Mouse (Mus musculus): ENCODE measurements around the gene Sh3pxd2a. TPM values are rescaled to one million over a fixed set of nuclear protein-coding genes. Genes with fewer than 3 reads are reported as not detected.

Sh3pxd2a gene
- polyA plus RNA-seq, 1 experiment = 13.4 TPM

DNA sequence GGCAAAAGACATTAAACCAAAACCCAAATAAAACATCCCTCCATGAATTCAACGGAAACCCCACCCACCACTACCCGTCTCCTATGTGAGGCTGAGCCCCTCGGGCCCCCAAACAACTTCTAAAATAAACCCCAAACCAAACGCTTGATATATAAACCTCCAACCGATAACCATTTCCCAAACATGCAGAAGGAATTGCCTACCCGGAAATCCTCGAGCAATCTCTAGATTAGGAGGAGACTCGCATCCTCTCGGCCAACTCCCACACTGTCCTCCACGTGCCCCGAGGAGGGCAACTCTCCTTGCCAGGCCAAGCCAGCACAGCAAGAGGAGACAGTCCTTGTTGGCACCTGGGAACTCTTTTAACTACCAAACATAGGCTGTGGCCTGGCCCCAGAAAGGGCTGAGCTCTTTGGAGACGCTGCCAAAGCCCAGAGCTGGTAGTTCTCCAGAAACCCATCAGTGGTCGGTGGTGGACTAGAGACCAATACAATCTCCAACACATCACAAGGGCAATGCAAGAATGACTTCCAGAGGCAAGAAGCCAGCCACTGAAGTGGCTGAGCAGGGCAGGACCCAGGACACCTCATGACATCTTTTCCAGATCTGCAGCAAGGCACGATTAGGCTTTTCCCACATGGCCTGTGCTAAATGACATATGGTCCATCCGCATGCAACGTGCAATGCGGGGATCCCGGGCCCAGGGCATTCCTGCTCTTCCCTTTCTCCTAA lies 198.0 kb downstream of the Sh3pxd2a start:
- H3K27ac ChIP-seq (ENCODE audit: insufficient read depth, low read length) = no peak overlapping the region

DNA sequence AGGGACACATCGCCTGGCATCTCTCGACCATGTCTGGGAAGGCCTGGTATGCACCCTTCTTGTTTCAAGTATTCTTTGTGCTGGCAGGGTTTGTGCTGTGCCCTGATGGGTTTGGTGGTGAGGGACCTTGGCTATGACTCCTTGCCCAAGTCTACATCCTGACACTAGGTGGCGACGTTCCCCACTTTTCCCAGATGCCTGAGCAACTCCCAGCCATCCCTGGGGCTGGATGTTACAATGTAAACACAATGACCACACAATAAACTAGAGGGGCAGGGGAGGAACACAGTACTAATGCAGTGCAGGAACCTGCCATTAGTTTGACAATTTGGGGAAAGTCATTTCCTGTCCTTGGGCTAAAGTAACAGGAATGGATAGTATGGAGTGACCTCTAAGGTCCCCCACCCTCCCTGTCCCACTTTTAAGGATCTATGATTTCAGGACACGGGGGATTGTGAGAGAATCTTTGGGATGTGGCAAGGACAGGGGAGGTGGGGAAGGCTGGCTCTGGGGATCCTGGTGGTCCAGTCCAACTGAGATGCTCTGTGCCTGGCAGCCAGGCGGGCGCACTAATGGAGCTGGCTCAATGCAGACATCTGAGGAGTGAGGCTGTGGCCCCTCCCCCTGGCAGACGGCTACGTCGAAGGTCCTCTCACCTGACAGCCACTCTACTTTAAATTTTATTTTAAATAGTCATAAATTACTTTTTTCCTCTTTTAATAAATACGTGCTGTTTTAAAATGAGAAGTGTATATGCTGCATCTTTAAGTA lies 199.7 kb downstream of the Sh3pxd2a start:
- Histone ChIP-seq H3K4me1 (ENCODE audit: control insufficient read depth, insufficient read depth, low read length) (peaks cover 3% of the 10 kb centered on the region; the same call in 1 of the 2 replicates), H3K4me3 (ENCODE audit: insufficient read depth, low read length) (no peak overlapping the region), H3K27ac (ENCODE audit: insufficient read depth, low read length) (no peak overlapping the region)
- TF ChIP-seq POLR2A (IDR thresholded peaks at IDR 0.05; ENCODE audit: extremely low read depth, insufficient read depth, low read length) (no peak), CTCF (IDR thresholded peaks at IDR 0.05; ENCODE audit: extremely low read depth, insufficient read depth, low read length) (peak; percentile 93)

More for the DNA sequence above, 198.0 kb downstream of the Sh3pxd2a start:
- TF ChIP-seq POLR2A (IDR thresholded peaks at IDR 0.05; ENCODE audit: extremely low read depth, insufficient read depth, low read length) = no peak
- no peak for TF ChIP-seq CTCF (IDR thresholded peaks at IDR 0.05; ENCODE audit: extremely low read depth, insufficient read depth, low read length)
- H3K4me1 ChIP-seq (ENCODE audit: control insufficient read depth, insufficient read depth, low read length) = peaks cover 3% of the 10 kb centered on the region; the same call in 1 of the 2 replicates
- no peak overlapping the region for H3K4me3 ChIP-seq (ENCODE audit: insufficient read depth, low read length)

DNA sequence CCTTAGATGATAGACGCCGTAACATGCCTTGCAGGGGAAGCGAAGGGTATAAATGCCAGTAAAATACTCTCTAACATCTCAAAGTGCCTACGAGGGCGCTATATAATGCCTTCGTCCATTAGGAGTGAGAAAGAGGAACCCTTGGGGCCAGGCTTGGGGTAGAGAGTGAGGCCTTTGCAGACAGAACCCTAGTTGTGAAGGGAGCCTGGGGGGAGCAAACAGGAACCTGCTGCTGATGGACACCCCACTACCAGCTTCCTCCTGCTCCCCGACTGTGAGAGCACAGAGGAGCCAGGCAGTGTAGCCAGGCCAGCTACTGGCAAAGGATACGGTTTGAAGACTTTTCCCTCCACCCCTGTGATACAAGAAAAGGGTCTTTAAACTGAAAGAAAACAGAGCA lies 200.6 kb downstream of the Sh3pxd2a start:
- H3K4me3 ChIP-seq (ENCODE audit: insufficient read depth, low read length) = no peak overlapping the region
- no peak overlapping the region for H3K27ac ChIP-seq (ENCODE audit: insufficient read depth, low read length)
- TF ChIP-seq CTCF (IDR thresholded peaks at IDR 0.05; ENCODE audit: extremely low read depth, insufficient read depth, low read length) (no peak), POLR2A (IDR thresholded peaks at IDR 0.05; ENCODE audit: extremely low read depth, insufficient read depth, low read length) (no peak)
- peaks cover 3% of the 10 kb centered on the region; the same call in 1 of the 2 replicates for H3K4me1 ChIP-seq (ENCODE audit: control insufficient read depth, insufficient read depth, low read length)

DNA sequence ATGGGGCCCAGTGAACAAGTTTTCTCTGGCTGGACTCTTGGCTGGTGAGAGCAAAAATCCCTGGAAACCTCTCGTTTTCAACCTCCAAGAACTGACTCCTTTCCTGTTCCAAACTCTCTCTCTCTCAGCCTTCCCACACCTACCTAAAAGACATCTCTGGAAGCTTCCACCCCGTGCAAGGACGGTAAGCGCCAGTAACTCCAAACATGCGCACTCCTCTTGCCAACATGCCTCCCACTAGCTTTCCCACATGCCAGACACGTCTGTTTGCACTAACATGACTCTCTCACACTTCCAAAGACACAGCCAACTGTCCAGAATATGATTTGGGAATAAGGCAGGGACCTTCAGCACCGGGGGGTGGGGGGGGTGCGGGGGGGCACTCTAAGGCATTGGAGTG lies 203.0 kb downstream of the Sh3pxd2a start:
- H3K4me1 ChIP-seq (ENCODE audit: control insufficient read depth, insufficient read depth, low read length) = peaks cover 3% of the 10 kb centered on the region; the same call in 1 of the 2 replicates
- no peak overlapping the region for H3K27ac ChIP-seq (ENCODE audit: insufficient read depth, low read length)

DNA sequence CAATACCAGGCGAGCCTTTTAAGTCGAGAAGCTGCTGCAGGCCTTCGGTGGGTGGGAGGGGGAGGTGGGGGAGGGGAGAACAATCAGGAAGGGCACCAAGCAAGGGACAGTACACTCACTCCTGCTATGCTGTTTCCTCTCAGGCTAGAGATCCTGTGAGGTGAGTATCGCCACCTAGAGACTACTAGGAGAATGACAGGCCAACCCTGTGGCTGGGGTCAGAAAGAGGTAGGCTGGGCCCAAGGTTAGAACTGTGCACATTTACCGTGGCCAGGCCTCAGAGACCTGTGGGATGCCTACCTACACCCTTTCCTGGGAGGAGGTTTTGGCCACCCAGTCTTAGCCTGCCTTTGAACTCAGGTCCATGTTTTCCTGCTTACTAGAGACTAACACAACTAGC lies 204.6 kb downstream of the Sh3pxd2a start:
- Histone ChIP-seq H3K4me3 (ENCODE audit: insufficient read depth, low read length) (no peak overlapping the region), H3K27ac (ENCODE audit: insufficient read depth, low read length) (no peak overlapping the region), H3K4me1 (ENCODE audit: control insufficient read depth, insufficient read depth, low read length) (peaks cover 3% of the 10 kb centered on the region; the same call in 1 of the 2 replicates)
- TF ChIP-seq POLR2A (IDR thresholded peaks at IDR 0.05; ENCODE audit: extremely low read depth, insufficient read depth, low read length) = no peak
- TF ChIP-seq CTCF (IDR thresholded peaks at IDR 0.05; ENCODE audit: extremely low read depth, insufficient read depth, low read length) = peak; percentile 73

More for the DNA sequence above, 203.0 kb downstream of the Sh3pxd2a start:
- TF ChIP-seq POLR2A (IDR thresholded peaks at IDR 0.05; ENCODE audit: extremely low read depth, insufficient read depth, low read length) (no peak), CTCF (IDR thresholded peaks at IDR 0.05; ENCODE audit: extremely low read depth, insufficient read depth, low read length) (no peak)
- H3K4me3 ChIP-seq (ENCODE audit: insufficient read depth, low read length) = no peak overlapping the region

DNA sequence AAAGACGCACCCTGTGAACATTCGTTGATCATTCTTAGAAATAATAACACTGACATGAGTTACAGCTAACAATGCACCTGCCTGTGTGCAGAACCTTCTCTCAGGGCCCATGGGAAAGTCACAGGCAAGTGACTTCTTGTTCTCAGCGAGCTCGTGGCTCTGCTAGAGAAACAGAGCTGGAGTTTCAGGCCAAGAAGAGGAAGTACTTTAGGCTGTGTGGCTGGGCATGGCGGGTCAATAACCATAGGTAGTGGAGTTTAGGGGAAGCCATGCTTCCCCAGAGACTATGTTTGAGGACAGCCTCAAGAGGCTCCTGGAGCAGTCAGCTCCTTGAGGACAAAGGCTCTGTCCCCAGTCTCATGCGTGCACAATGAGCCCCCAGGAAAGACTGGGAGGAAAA lies 208.3 kb downstream of the Sh3pxd2a start:
- TF ChIP-seq CTCF (IDR thresholded peaks at IDR 0.05; ENCODE audit: extremely low read depth, insufficient read depth, low read length) = no peak
- TF ChIP-seq POLR2A (IDR thresholded peaks at IDR 0.05; ENCODE audit: extremely low read depth, insufficient read depth, low read length) = no peak
- Histone ChIP-seq H3K4me3 (ENCODE audit: insufficient read depth, low read length) (no peak overlapping the region), H3K27ac (ENCODE audit: insufficient read depth, low read length) (no peak overlapping the region), H3K4me1 (ENCODE audit: control insufficient read depth, insufficient read depth, low read length) (no peaks in the 10 kb centered on the region)

DNA sequence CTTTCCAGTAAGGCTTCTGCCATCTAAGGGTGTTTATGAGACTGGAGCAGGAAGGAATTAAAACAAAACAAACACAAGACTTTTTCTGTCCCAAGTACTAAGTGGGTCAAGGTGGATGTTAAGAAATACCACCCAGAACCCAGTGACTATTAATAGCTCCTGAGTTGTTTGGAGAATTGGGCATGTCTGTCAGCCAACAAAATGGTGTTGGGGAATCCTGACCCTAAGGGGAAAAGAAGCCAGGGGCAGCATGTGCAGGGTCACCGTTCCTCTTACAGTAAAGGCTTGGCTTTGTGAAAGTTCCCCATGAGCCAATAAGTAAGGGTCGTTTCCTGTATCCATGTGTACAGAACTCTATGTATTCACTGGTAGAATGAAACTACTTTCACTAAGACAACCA lies 209.2 kb downstream of the Sh3pxd2a start:
- no peaks in the 10 kb centered on the region for H3K4me1 ChIP-seq (ENCODE audit: control insufficient read depth, insufficient read depth, low read length)
- TF ChIP-seq CTCF (IDR thresholded peaks at IDR 0.05; ENCODE audit: extremely low read depth, insufficient read depth, low read length) = no peak
- TF ChIP-seq POLR2A (IDR thresholded peaks at IDR 0.05; ENCODE audit: extremely low read depth, insufficient read depth, low read length) = no peak

DNA sequence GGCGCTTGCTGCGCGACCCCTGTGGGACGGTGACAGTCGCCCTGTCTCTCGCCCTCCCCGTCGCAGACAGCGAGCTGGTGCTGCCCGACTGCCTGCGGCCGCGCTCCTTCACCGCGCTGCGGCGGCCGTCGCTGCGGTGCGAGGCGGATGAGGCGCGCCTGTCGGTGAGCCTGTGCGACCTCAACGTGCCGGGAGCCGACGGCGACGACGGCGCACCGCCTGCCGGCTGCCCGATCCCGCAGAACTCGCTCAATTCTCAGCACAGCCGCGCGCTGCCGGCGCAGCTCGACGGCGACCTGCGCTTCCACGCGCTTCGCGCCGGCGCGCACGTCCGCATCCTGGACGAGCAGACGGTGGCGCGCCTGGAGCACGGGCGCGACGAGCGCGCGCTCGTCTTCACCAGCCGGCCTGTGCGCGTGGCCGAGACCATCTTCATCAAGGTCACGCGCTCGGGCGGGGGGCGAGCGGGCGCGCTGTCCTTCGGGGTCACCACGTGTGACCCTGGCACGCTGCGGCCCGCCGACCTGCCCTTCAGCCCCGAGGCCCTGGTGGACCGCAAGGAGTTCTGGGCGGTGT lies 211.1 kb downstream of the Sh3pxd2a start:
- no peak overlapping the region for H3K27ac ChIP-seq (ENCODE audit: insufficient read depth, low read length)
- H3K4me1 ChIP-seq (ENCODE audit: control insufficient read depth, insufficient read depth, low read length) = no peaks in the 10 kb centered on the region
- no peak overlapping the region for H3K4me3 ChIP-seq (ENCODE audit: insufficient read depth, low read length)
- TF ChIP-seq CTCF (IDR thresholded peaks at IDR 0.05; ENCODE audit: extremely low read depth, insufficient read depth, low read length) (no peak), POLR2A (IDR thresholded peaks at IDR 0.05; ENCODE audit: extremely low read depth, insufficient read depth, low read length) (no peak)

More for the DNA sequence above, 209.2 kb downstream of the Sh3pxd2a start:
- no peak overlapping the region for H3K27ac ChIP-seq (ENCODE audit: insufficient read depth, low read length)
- H3K4me3 ChIP-seq (ENCODE audit: insufficient read depth, low read length) = no peak overlapping the region

DNA sequence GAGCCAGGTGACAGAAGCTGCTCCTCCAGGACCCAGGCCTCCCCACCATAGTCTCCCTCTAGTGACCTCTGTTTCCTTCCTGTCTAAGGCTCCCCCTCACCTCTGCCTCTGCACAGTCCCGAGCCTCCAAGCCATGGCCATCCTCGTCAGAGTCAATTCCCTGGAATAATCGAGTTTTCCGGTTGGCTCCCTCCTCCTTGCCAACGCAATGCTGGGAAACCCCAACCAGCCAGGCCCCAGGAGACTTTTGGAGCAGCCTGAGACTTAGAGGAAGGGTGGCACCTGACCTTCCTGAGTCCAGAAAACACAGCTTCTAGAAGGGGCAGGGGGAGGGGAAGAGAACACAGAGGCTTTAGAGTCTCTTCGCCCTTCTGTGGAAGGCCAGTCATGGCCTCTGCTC lies 213.3 kb downstream of the Sh3pxd2a start:
- Histone ChIP-seq H3K4me1 (ENCODE audit: control insufficient read depth, insufficient read depth, low read length) (no peaks in the 10 kb centered on the region), H3K4me3 (ENCODE audit: insufficient read depth, low read length) (no peak overlapping the region), H3K27ac (ENCODE audit: insufficient read depth, low read length) (no peak overlapping the region)
- TF ChIP-seq CTCF (IDR thresholded peaks at IDR 0.05; ENCODE audit: extremely low read depth, insufficient read depth, low read length) (no peak), POLR2A (IDR thresholded peaks at IDR 0.05; ENCODE audit: extremely low read depth, insufficient read depth, low read length) (no peak)

Data from cortical plate, adult 2 months (tissue).